Mouse (Mus musculus) small intestine, adult 2 months (tissue): ENCODE results near the gene Cox6b2. TPM values are rescaled to one million over a fixed set of nuclear protein-coding genes. Genes with fewer than 3 reads are reported as not detected.
A peak's percentile ranks its signal among the peaks of the same experiment; 100 is the strongest.

ENCODE experiments used
- H3K27ac ChIP-seq: fragments of 200-500 bp; 2 replicates; pipeline ENCODE4 v1.5.1; 2012; ENCODE audit warnings: low read depth, low read length, control low read depth, inconsistent platforms; ENCODE audit not compliant: insufficient read depth
- H3K27me3 ChIP-seq: fragments of 200-500 bp; 2 replicates; pipeline ENCODE4 v1.6.1; 2012; ENCODE audit warnings: mild to moderate bottlenecking, moderate library complexity, low read length, inconsistent platforms; ENCODE audit not compliant: control insufficient read depth, insufficient read depth
- H3K36me3 ChIP-seq: fragments of 200-500 bp; 2 replicates; pipeline ENCODE4 v1.6.1; 2012; ENCODE audit warnings: mild to moderate bottlenecking, low read length, control low read depth, inconsistent platforms; ENCODE audit not compliant: control insufficient read depth, insufficient read depth
- H3K4me1 ChIP-seq: fragments of 200-500 bp; 2 replicates; pipeline ENCODE4 v1.6.1; 2012; ENCODE audit warnings: low read length, inconsistent platforms, mixed read lengths; ENCODE audit not compliant: control insufficient read depth, insufficient read depth, insufficient read length
- H3K4me3 ChIP-seq: fragments of 200-500 bp; 2 replicates; pipeline ENCODE4 v1.5.1; 2012; ENCODE audit warnings: low read depth, mild to moderate bottlenecking, control low read depth, inconsistent platforms, low read length, moderate library complexity
- CTCF ChIP-seq: fragments of 200-500 bp; IDR thresholded peaks from 2 replicates; pipeline ENCODE4 v1.5.1; 2012; ENCODE audit warnings: low read depth, mild to moderate bottlenecking, control low read depth, inconsistent platforms, low read length, moderate library complexity, mixed read lengths; ENCODE audit not compliant: insufficient replicate concordance, insufficient read length; ENCODE audit errors: extremely low read depth
- POLR2A ChIP-seq: fragments of 200-500 bp; IDR thresholded peaks from 2 replicates; pipeline ENCODE4 v1.6.1; 2012; ENCODE audit warnings: low read depth, mild to moderate bottlenecking, control low read depth, inconsistent platforms, low read length, moderate library complexity
- WGBS: fragments of 180-500 bp; shearing (Covaris S2); methylation state at CpG from one replicate; pipeline ENCODE4 v1.1.7; 2018; 5-methylcytosine and 5-hydroxymethylcytosine counted together
- polyA plus RNA-seq: library from polyadenylated mRNA; depleted of rRNA; stranded (reverse); fragments of >200 nt; gene quantifications from 2 replicates; pipeline ENCODE4 v1.2.3, GENCODE M21; 2012

The Cox6b2 gene
- polyA plus RNA-seq, 1 experiment: 45.8 TPM

GRCm38 (mm10) chr7:4743354-4743753, 9.5 kb downstream of the Cox6b2 start:
- no peaks in the 10 kb centered on the region for H3K27me3 ChIP-seq
- H3K27ac ChIP-seq: no peak overlapping the region
- peaks cover 32% of the 10 kb centered on the region for H3K36me3 ChIP-seq
- no peak overlapping the region for H3K4me3 ChIP-seq
- 75% methylated on average over 2 of the region's 2 CpGs for WGBS
- peaks cover 14% of the 10 kb centered on the region for H3K4me1 ChIP-seq
- TF ChIP-seq CTCF (no peak), POLR2A (no peak)

GRCm38 (mm10) chr7:4742482-4742819, 10.4 kb downstream of the Cox6b2 start:
- no peak for TF ChIP-seq CTCF
- TF ChIP-seq POLR2A: no peak
- 93% methylated on average over 6 of the region's 6 CpGs for WGBS

DNA sequence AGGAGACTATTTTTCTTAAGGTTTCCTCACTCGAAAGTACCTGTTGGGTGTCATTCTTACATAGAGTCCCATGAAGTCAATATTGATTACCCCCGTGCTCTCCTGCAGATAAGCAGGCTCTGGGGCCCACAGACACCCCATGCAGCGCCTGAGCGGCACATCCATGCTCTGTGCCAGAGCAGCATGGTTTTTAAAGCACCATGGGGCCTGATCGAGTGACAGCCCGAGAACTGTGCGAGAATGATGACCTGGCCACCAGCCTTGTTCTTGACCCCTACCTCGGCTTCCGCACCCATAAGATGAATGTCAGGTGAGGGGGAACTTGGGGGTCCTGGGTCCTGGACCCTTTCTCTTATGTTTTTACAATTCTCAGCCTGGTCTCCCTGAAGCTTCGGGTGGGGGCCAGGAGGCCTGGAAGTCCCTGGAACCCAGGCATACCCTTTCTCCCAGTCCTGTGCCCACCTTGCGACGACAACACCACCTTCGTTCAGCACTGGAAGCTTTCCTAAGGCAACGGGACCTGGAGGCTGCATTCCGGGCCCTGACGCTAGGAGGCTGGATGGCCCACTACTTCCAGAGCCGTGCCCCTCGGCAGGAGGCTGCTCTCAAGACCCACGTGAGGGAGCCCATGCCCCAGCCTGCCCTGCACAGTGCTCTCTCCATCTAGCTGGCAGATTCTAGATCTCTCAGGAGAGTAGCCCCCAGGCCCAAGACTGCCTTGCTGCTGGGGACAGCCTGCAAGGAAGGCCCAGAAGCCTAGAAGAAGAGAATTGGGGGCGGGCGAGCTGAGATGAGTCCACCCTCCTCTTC, 11.0 kb downstream of the Cox6b2 start:
- WGBS: 86% methylated on average over 21 of the region's 21 CpGs
- H3K27me3 ChIP-seq: no peaks in the 10 kb centered on the region
- H3K4me3 ChIP-seq: no peak overlapping the region
- peaks cover 8% of the 10 kb centered on the region for H3K4me1 ChIP-seq
- TF ChIP-seq POLR2A: no peak
- TF ChIP-seq CTCF: no peak
- peak overlapping the region; percentile 94 for H3K27ac ChIP-seq
- peaks cover 30% of the 10 kb centered on the region for H3K36me3 ChIP-seq

More at GRCm38 (mm10) chr7:4742482-4742819, 10.4 kb downstream of the Cox6b2 start:
- Histone ChIP-seq H3K36me3 (peaks cover 32% of the 10 kb centered on the region), H3K4me1 (peaks cover 8% of the 10 kb centered on the region), H3K27me3 (no peaks in the 10 kb centered on the region), H3K4me3 (no peak overlapping the region), H3K27ac (no peak overlapping the region)

- WGBS: 8% methylated on average over 4 of the region's 4 CpGs
- TF ChIP-seq CTCF (no peak), POLR2A (no peak)
- Histone ChIP-seq H3K36me3 (peaks cover 24% of the 10 kb centered on the region), H3K4me1 (peaks cover 8% of the 10 kb centered on the region), H3K27ac (peak overlapping the region; percentile 94), H3K27me3 (no peaks in the 10 kb centered on the region), H3K4me3 (peak overlapping the region; percentile 94)
Measured at GRCm38 (mm10) chr7:4741151-4741550, 11.7 kb downstream of the Cox6b2 start.

DNA sequence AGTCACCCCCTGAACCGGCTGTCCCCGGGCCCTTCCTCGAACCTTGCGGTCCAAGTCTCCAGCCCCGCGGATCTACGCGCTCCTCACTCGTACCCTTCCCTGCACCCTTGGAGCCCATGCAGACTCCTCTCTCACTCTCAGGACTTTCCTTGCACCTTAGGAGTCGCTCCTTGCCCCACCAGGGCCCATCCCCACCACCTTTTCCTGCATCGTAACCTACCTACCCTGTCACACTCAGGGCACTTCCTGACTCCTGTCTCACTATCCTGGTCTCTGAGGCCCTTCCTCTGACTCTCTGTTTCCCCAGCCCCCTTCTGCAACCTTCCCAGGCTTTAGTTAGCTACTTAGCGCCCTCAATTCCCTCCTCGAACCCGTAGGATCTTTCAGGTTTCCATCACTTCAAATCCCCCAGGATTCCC, 12.6 kb downstream of the Cox6b2 start:
- no peaks in the 10 kb centered on the region for H3K27me3 ChIP-seq
- WGBS: under 1% methylated on average over 14 of the region's 14 CpGs
- H3K36me3 ChIP-seq: peaks cover 18% of the 10 kb centered on the region
- TF ChIP-seq POLR2A (no peak), CTCF (no peak)
- peaks cover 8% of the 10 kb centered on the region for H3K4me1 ChIP-seq
- H3K4me3 ChIP-seq: peak overlapping the region; percentile 94
- H3K27ac ChIP-seq: peak overlapping the region; percentile 94

GRCm38 (mm10) chr7:4739544-4740275, 13.2 kb downstream of the Cox6b2 start, which contains the start of gene Kmt5c:
Gene Kmt5c, plus strand, starts transcription at chr7:4740115.
- Histone ChIP-seq H3K4me1 (peaks cover 8% of the 10 kb centered on the region), H3K27me3 (no peaks in the 10 kb centered on the region), H3K27ac (peak within 1 kb of the TSS; percentile 94), H3K4me3 (peak within 1 kb of the TSS; percentile 94), H3K36me3 (peaks cover 18% of the 10 kb centered on the region)
- WGBS: under 1% methylated on average over 38 of the region's 44 CpGs
- 0 out of 2 replicates have a peak, but pooled peaks have one; percentile 4 for TF ChIP-seq CTCF
- TF ChIP-seq POLR2A: peak; percentile 97

- WGBS: 44% methylated on average over 10 of the region's 10 CpGs
- peaks cover 8% of the 10 kb centered on the region for H3K4me1 ChIP-seq
- H3K36me3 ChIP-seq: peaks cover 18% of the 10 kb centered on the region
- TF ChIP-seq CTCF (no peak), POLR2A (no peak)
- H3K27ac ChIP-seq: peak overlapping the region; percentile 77
- peak overlapping the region; percentile 58 for H3K4me3 ChIP-seq
- no peaks in the 10 kb centered on the region for H3K27me3 ChIP-seq
Measured at GRCm38 (mm10) chr7:4739041-4739543, 13.8 kb downstream of the Cox6b2 start.
